Mouse (Mus musculus): ENCODE measurements at regions not wholly inside any gene's neighbourhood (a gene's known extent, or its start where the extent isn't known, plus 50 kb on each side); places are given as distances from the start of the nearest gene placed in this dataset.
"Not testable (repeated sequence)": the region's sequence is repeated elsewhere in the genome, so short reads cannot be mapped to it uniquely, and the experiment has no call there.

DNA sequence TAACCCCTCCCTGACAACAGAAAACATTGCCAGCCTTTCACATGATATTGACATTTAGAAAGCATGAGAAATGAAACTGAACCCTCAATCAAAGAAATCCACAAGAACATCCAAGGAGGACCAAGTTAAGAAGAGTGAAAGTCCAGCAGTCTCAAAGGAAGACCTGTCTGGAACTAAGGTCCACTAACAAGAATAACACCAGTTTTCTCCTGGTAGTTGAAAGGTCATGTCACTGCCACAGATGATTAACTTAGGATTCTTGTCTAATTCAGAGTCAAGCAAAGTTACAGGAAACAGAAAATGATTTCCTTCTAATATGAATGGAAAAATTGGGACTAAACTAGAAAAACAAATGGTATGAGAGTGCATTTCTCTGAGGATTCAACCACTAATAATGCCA lies 790.7 kb downstream of the Cypt12 start:
- DNase-seq (ENCODE audit: low spot score in 2 of 2), result no peak

GRCm38 (mm10) chr3:18740344-18740743 lies 792.1 kb downstream of the Cypt12 start:
- no peak for DNase-seq (ENCODE audit: low spot score in 2 of 2)

DNA sequence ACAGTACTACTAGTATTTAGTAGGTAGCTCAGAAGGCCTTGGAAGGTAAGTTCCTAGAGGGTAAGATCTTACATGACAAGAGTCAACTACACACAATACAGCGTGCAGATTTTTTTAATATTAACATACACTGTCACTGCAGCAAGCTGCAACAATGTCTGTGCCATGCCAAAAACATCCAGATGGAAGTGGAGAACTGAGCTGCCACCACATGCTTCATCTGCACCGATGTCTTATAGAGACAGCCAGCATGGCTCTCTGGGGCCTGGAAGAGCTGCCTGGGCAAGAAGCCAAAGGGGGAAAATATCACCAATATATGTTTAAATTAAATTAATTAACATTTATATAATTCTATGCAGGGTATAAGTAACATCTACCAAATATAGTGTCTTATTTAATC lies 795.3 kb downstream of the Cypt12 start:
- peak; percentile 8 to 13 for DNase-seq (ENCODE audit: low spot score in 2 of 2)

- no peak for DNase-seq (ENCODE audit: low spot score in 2 of 2)
Observed at GRCm38 (mm10) chr3:18744216-18744615, 796.0 kb downstream of the Cypt12 start.

GRCm38 (mm10) chr3:18746206-18746605 lies 798.0 kb downstream of the Cypt12 start:
- DNase-seq (ENCODE audit: low spot score in 2 of 2), result no peak

DNA sequence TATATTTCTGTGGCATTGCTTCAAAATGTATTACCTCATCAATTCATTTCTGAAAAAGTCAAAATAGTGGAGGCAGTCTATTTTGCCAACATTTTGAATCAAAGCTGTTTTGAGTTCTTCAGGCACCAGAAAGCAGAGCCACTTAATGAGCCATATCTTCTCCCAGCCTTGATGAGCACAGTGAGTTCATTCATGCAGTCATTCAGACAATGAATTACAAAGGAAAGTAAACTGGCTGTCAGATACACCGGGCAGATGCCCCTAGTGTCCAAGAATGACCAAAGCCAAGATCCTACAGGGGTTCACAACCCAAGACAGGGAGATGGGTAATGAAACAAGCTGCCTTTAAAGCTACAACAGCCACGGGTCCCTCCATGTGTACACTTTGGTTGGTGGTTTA lies 798.7 kb downstream of the Cypt12 start:
- DNase-seq (ENCODE audit: low spot score in 2 of 2), result no peak

DNA sequence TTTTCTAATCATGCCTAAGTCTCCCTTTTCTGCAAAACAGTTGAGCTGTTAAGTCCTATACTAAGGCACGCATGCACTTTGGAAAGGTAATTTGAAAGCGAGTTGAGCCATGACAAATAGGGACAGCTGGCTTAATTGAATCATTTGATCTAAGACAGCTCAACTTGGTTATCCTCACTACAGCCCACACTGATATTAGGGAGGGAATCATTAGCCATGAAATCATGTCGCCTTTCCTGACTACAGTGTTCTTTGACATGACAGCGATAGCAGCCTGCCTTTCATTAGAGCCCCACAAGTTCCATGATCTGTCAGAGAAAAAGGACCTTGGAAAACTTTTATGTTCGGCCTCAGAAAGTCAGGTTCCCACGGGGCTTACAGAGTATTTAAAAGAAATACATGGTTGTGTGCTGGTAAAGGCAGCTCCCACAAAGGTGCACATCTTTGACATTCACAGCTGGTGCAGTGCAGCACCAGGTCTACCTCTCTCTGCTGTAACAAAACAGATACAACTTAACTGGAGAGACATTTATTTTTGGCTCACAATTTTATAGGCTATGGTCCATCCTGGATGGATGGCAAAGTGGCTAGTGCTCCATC lies 803.5 kb downstream of the Cypt12 start:
- DNase-seq (ENCODE audit: low spot score in 2 of 2), result no peak

DNA sequence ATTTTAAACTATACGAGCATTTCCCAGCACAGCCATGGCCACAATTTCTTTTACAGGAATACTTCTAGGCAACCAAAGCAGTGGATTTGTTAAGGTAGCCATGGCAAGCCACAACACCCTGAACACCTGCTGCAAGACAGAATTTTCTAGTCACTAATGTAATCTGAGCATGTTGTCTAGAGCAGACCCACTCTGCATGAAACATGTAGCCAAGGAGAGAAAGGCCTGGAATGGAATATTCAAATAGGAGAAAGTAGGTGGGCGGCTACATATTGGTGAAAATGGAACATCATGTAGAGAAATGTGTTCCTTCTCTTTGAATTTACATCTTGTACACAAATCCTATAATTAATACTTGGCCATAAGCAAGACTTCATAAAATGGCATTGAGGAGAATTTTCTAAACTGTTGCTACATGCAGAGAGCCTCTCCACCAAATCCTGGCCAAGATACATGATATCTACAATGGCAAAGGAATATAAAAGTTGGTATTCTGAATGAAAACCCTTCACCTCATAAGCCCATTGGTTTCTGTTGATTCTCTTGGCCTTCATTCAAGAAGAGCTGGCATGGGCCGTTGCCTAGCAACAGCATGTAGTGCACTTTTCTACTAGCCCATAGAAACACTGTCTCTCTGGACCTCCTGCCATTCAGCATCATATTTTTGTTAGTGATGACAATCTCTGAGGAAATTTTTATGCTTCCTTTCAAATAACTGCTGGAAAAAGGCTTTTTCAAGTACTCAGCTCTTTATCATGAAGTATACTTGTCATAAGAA lies 816.3 kb downstream of the Cypt12 start:
- DNase-seq (ENCODE audit: low spot score in 2 of 2), result peak; percentile 61 to 88

- peak in 1 of 2 experiments; percentile 22 for DNase-seq (ENCODE audit: low spot score in 2 of 2)
Observed at GRCm38 (mm10) chr3:18778481-18778880, 830.3 kb downstream of the Cypt12 start.

GRCm38 (mm10) chr3:18787531-18788176 lies 839.4 kb downstream of the Cypt12 start:
- DNase-seq (ENCODE audit: low spot score in 2 of 2), result no peak

DNA sequence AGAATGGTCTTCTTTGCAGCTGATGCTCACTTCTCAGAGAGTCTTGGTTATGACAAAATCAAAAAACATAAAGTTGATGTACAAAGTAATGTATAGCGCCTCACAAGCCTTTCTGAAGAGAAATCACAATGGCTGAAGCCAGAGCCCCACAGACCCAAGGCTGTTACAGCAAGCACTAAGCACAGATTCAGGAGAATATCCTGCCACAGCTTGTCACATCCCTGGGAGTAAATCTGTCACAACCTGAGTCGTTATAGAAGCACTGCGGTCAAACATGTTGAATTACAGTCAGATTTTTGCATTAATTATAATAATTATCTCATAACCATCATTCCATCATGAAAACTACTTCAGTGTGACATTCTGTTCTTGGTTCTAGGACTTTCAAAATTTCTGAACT lies 825.7 kb downstream of the 1700064H15Rik start:
- DNase-seq (ENCODE audit: low spot score in 2 of 2), result no peak

DNA sequence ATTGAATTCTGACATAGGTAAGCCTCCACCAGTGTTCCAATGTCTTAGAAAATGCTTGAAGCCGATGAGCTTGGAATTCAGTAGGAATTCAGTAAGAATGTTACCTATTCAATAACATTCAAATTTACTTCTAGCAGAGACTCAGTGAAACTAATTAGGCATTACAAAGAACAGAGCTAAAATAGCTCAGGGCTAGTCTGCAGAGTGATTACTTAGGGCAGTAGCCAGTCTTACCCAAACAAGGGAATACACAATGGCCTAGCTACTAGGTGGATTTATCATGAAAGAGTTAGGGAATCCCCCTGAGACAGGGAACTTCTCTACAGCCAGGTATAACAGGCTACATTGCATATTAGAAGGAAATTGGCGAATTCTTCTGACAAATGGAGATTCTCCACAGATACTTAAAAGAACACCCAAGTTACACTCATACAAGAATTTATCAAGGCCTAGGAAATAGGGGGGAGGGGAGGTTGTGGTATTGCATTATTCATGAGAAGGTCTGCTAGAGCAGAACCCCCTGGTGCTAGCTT lies 799.6 kb downstream of the 1700064H15Rik start:
- DNase-seq (ENCODE audit: low spot score in 2 of 2), result not testable (repeated sequence)

DNA sequence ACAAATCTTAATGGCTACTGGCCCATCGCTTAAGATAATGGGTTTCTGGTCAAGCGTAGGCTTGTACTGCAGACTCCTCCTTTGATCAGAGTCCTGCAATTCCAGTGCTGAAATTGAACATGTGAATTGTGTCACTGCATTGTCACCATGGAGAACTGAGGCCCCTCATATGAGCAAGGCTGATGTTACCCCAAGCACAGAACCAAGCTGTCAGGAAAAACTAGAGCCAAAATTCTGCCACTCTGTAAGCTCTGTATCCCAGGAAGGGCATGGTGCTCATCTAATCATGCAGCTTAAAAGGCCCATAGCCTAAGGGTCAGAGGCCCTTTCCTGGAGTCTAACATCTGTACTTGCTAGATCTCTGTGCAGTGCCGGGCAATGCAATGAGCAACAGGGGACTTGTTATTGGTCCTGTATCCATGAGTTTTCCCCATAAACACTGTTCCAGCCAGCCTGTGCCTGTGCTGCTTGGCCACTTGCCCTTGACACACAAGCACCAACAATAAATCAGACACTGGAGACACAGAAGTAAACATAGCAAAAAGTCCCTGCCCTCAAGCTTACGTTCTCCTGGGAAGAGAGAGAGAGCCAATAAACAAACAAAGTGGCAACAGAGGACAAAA lies 760.2 kb downstream of the 1700064H15Rik start:
- no peak for DNase-seq (ENCODE audit: low spot score in 2 of 2)

DNA sequence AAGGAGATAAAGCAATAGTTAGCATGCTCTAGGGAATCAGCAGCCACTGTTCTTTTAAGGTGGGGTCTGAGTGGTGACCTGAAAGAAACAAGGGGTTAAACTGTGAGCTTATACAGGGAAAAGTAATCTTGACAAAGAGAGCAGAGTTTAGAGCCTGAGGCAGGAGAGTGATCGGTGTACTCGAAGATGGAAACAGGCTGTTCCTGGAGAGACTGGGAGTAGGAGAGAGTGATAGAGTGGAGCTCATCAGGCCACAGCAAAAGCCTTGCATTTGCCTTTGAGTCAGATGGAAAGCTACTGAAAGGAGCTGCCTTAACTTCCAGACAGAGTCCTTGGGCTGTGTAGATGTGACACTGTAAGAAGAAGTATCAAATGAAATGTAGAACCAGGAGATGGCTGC lies 759.7 kb downstream of the 1700064H15Rik start:
- no peak for DNase-seq (ENCODE audit: low spot score in 2 of 2)

GRCm38 (mm10) chr3:18877060-18877459 lies 751.4 kb downstream of the 1700064H15Rik start:
- no peak for DNase-seq (ENCODE audit: low spot score in 2 of 2)

DNA sequence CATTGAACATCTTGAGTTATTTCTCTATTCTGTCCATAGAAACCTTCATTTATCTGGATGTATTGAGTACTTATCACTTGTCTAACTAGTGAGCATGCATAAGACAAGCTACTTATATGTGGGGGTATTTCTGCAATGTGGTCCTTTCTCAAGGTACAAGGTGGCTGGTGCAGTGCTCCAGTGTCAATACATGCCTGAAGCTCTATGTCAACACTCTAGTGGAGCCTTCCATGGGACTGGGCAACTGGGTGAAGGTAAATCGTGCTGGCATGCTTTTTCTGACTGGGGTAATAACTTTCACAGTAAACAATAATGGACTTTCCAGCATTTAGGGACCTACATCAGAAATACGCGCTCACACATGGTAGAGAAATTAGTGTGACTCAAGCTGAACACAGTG lies 750.9 kb downstream of the 1700064H15Rik start:
- DNase-seq (ENCODE audit: low spot score in 2 of 2), result no peak

- no peak for DNase-seq (ENCODE audit: low spot score in 2 of 2)
Observed at GRCm38 (mm10) chr3:18881186-18881585, 747.3 kb downstream of the 1700064H15Rik start.

- DNase-seq (ENCODE audit: low spot score in 2 of 2), result no peak
Observed at GRCm38 (mm10) chr3:18892813-18893212, 735.7 kb downstream of the 1700064H15Rik start.

DNA sequence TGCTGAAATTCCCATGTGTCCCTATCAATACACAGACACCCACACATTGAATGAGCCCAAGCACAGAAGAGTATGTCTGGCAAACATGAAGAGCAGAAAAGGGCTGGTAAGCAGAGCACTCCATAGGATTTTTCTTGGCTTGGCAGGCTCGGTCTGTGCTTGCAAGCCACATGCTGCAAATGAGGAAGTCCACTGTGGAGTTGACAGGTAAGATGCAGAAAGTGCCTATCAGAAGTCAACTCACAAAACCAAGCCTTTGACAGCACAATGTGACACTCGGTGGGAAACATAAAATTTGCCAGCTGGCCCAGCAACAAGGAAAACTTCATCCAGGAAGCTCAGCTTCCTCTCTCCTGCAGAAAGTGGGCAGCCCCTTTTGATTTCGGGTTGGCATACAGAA lies 722.7 kb downstream of the 1700064H15Rik start:
- DNase-seq (ENCODE audit: low spot score in 2 of 2), result peak in 1 of 2 experiments; percentile 32

- peak in 1 of 2 experiments; percentile 50 for DNase-seq (ENCODE audit: low spot score in 2 of 2)
Observed at GRCm38 (mm10) chr3:18906210-18906609, 722.3 kb downstream of the 1700064H15Rik start.

DNA sequence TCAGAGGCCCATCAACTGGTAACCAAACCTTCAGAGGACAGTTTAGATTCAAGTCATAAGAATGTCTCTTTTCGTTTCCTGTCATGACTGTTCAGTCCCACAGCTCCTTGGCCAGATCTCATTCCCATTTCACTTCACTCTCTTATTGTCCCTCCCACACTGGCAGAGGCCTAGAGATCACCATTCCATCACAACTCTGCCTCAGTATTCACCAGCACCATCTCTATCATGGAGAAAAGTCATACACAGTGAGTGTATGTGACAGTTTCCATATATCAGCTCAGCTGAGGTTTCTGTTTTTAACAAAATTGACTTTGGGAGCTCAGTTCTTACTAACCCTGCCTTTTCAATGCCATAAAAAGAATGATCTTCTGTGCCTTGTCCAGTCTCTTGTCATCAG lies 719.7 kb downstream of the 1700064H15Rik start:
- DNase-seq (ENCODE audit: low spot score in 2 of 2), result no peak

All from layer of hippocampus, postnatal 14 days (tissue).